Mouse (Mus musculus) heart, postnatal 25 days (tissue): ENCODE measurements around the gene Larp1. TPM values are rescaled to one million over a fixed set of nuclear protein-coding genes. Genes with fewer than 3 reads are reported as not detected.

Source experiments
- DNase-seq: peaks from one replicate; pipeline ENCODE4 v3.0.0; 2022; ENCODE audit warnings: low spot score
- intact Hi-C: fragments of 180-260 bp; cut with DNase I; formaldehyde crosslinking; loops from one replicate; pipeline ENCODE4 v1.15.1; 2025
- total RNA-seq, 2 experiments: library from RNA; stranded (reverse); gene quantifications; 2 replicates each; pipeline ENCODE4 v1.2.3; 2021

Gene Larp1
- 10 to 100 TPM; 52.1 to 53.0 TPM for total RNA-seq

- intact Hi-C loops, result loop anchor here (5.0 kb wide), 1 partner anchor 158 kb away; the partner anchor contains the start of gene Gemin5
- DNase-seq, result peak; percentile 7
Measured at GRCm38 (mm10) chr11:58009051-58009515, at the start of gene Larp1. Gene Larp1 (plus strand): TSS chr11:58009064.

- intact Hi-C loops, result loop anchor here (5.0 kb wide), 1 partner anchor 142 kb away; the partner anchor contains the start of gene Cnot8
- DNase-seq, result no peak
Measured at GRCm38 (mm10) chr11:57959924-57960323, 48.9 kb upstream of the Larp1 start.

- DNase-seq, result peak; percentile 65
- intact Hi-C loops, result loop anchor here (2.0 to 5.0 kb wide), 2 partner anchors 48 to 140 kb away; partner anchors contain the start of gene Cnot8
Measured at GRCm38 (mm10) chr11:57962382-57963285, 46.2 kb upstream of the Larp1 start.

GRCm38 (mm10) chr11:57963291-57963870 lies 45.5 kb upstream of the Larp1 start:
- intact Hi-C loops, result loop anchor here (2.0 to 5.0 kb wide), 2 partner anchors 47 to 139 kb away; partner anchors contain the start of gene Cnot8
- DNase-seq, result no peak

- DNase-seq, result no peak
- intact Hi-C loops, result no loop called here
Measured at GRCm38 (mm10) chr11:57966630-57967029, 42.2 kb upstream of the Larp1 start.

GRCm38 (mm10) chr11:57968301-57968700 lies 40.6 kb upstream of the Larp1 start:
- no peak for DNase-seq
- intact Hi-C loops, result no loop called here

GRCm38 (mm10) chr11:57970541-57970940 lies 38.3 kb upstream of the Larp1 start:
- intact Hi-C loops, result no loop called here
- DNase-seq, result no peak

GRCm38 (mm10) chr11:57973001-57973912 lies 35.6 kb upstream of the Larp1 start:
- intact Hi-C loops, result no loop called here

GRCm38 (mm10) chr11:57973913-57974234 lies 35.0 kb upstream of the Larp1 start:
- no peak for DNase-seq
- intact Hi-C loops, result no loop called here

More at GRCm38 (mm10) chr11:57973001-57973912, 35.6 kb upstream of the Larp1 start:
- no peak for DNase-seq

GRCm38 (mm10) chr11:57975876-57976275 lies 33.0 kb upstream of the Larp1 start:
- DNase-seq, result no peak
- intact Hi-C loops, result no loop called here

GRCm38 (mm10) chr11:57977681-57978080 lies 31.2 kb upstream of the Larp1 start:
- DNase-seq, result no peak
- intact Hi-C loops, result no loop called here

GRCm38 (mm10) chr11:57979621-57980020 lies 29.2 kb upstream of the Larp1 start:
- intact Hi-C loops, result no loop called here
- no peak for DNase-seq

- intact Hi-C loops, result no loop called here
- no peak for DNase-seq
Measured at GRCm38 (mm10) chr11:57981083-57981809, 27.6 kb upstream of the Larp1 start.

GRCm38 (mm10) chr11:57983480-57984342 lies 25.2 kb upstream of the Larp1 start:
- DNase-seq, result no peak
- intact Hi-C loops, result no loop called here

GRCm38 (mm10) chr11:57984343-57984666 lies 24.6 kb upstream of the Larp1 start:
- intact Hi-C loops, result no loop called here

GRCm38 (mm10) chr11:57985485-57985884 lies 23.4 kb upstream of the Larp1 start:
- no peak for DNase-seq
- intact Hi-C loops, result no loop called here

More at GRCm38 (mm10) chr11:57984343-57984666, 24.6 kb upstream of the Larp1 start:
- DNase-seq, result no peak

- intact Hi-C loops, result no loop called here
Measured at GRCm38 (mm10) chr11:57986053-57986452, 22.8 kb upstream of the Larp1 start.

GRCm38 (mm10) chr11:57986456-57986855 lies 22.4 kb upstream of the Larp1 start:
- intact Hi-C loops, result no loop called here
- no peak for DNase-seq

More at GRCm38 (mm10) chr11:57986053-57986452, 22.8 kb upstream of the Larp1 start:
- no peak for DNase-seq
